Mouse (Mus musculus): ENCODE measurements around the gene Malsu1.

DNA sequence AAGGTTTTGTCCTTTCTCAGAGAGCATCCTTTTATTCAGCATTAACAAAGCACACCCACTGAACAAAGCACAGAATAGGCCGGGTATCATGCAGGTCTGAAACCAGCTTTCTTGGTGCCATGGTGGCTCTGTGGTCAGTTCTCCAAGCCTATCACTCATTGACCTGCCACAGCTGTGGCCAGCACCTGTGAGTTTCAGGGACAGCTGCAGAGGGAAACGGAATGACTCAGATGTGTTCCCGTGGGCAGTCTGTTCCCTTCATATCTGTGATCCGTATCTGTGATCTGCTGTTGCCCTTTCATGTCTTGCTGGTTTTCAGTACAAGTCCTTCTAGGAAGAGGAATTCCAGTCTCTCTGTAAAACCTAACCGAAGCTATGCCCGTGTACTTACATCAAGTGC lies 27.1 kb upstream of the Malsu1 start:
- TF ChIP-seq POLR2A (IDR thresholded peaks at IDR 0.05; ENCODE audit: borderline replicate concordance, extremely low read depth, low read depth, low read length) (no peak), CTCF (IDR thresholded peaks at IDR 0.05; ENCODE audit: insufficient read depth, low read length) (no peak)
